Mouse (Mus musculus): ENCODE measurements around the gene B3galt1.

B3galt1 gene

GRCm38 (mm10) chr2:67724249-67724648 lies 158.6 kb downstream of the B3galt1 start:
- DNase-seq (ENCODE audit: low spot score in 2 of 2) = no peak

- DNase-seq (ENCODE audit: low spot score in 2 of 2) = no peak
Measured at GRCm38 (mm10) chr2:67730771-67731170, 165.1 kb downstream of the B3galt1 start.

- DNase-seq (ENCODE audit: low spot score in 2 of 2) = no peak
Measured at GRCm38 (mm10) chr2:67751585-67751984, 185.9 kb downstream of the B3galt1 start.

DNA sequence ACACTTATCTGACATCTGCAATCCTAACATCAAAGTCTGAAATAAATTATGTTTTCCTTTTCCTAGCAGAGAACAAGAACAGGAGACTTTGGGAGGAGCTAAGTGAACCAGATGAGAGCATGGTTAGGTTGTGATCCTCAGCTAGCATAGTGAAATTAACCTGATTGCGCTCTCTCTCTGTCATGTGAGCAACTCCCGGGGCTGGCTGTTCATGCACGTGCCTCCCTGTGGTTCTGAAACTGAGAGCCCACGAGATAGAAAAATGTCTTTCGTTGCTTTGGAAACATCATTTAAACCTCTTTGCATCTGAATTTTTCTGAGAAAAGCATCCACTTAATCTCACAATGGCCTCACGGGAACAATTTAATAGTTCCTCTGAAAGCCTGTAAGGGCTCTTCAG lies 190.8 kb downstream of the B3galt1 start:
- DNase-seq (ENCODE audit: low spot score in 2 of 2) = peak in 1 of 2 experiments; percentile 9

DNA sequence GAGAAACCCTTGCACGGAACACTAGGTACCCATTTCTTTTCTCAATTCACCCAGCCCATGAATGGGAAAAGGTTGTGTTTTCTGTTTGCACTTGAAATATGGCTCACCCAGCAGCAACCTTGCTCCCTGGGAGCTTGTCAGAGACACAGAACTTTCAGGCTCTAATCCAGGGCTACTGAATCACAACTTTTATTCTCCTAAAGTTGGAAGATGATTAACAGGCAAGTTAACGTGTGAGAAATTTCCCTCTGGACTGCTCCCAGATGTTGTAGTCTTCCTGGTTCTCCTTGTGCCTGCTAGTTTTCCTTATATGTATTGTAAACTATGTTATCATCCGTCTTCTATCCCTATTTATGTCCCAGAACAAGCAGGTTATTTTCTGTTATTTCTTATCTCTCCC lies 221.9 kb downstream of the B3galt1 start:
- DNase-seq (ENCODE audit: low spot score in 2 of 2) = no peak

DNA sequence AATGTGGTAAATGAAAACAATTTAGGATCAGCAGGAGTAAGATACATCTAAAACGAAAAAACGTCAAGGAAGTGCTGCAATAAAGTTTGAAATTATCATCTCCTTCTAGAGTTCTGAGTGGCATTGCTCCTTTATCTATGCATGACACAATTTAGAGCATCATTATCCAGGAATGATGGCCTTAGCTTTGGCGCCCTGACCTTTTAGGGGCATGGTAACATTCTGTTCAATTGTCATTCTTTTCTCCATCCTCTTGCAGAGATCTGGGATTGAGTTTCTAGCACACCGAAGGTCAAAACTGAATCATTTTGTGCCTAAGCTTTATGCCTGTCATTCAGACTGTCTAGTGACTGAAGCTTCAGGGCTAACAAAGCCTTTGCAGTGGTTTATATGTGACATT lies 231.9 kb downstream of the B3galt1 start:
- no peak for DNase-seq (ENCODE audit: low spot score in 2 of 2)

GRCm38 (mm10) chr2:67799981-67800380 lies 234.3 kb downstream of the B3galt1 start:
- DNase-seq (ENCODE audit: low spot score in 2 of 2) = no peak

DNA sequence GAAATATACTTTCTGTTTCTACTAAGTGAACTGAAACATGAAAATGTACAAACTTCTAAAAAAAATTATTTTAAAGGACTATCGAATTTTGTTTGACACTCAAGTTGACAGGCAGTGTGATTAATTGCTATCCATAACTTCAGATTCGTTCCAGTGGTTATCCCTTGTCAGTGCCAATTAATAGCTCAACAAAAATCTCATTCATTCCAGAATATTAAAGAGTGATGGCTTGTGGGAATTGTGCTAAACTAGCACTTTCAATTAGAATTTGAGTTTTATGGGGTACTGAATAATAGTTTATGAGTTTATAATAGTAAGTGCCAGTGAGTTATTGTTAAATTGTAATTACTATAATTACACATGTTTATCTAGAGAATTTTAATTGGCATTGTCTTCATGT lies 250.5 kb downstream of the B3galt1 start:
- DNase-seq (ENCODE audit: low spot score in 2 of 2) = no peak

DNA sequence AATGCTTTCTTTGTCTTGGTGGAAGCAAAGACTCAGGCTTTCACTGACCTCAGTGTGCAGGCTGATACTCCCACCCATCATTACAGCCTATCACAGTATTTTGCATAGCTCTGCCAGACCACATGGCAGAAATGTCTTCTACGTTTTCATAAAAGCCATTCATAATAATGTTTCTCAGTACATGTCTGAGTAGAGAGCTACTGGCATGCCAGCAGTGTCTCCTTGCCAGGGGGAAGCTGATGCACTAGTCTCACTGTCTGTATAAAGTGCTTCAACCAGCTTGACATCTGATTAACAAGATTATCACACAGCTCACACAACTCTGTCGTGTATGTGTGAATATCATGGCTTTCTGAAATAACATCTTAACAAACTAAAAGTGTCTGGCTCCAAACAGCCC lies 252.3 kb downstream of the B3galt1 start:
- no peak for DNase-seq (ENCODE audit: low spot score in 2 of 2)

- DNase-seq (ENCODE audit: low spot score in 2 of 2) = no peak
Measured at GRCm38 (mm10) chr2:67822360-67822759, 256.7 kb downstream of the B3galt1 start.

- no peak for DNase-seq (ENCODE audit: low spot score in 2 of 2)
Measured at GRCm38 (mm10) chr2:67827697-67828096, 262.0 kb downstream of the B3galt1 start.

DNA sequence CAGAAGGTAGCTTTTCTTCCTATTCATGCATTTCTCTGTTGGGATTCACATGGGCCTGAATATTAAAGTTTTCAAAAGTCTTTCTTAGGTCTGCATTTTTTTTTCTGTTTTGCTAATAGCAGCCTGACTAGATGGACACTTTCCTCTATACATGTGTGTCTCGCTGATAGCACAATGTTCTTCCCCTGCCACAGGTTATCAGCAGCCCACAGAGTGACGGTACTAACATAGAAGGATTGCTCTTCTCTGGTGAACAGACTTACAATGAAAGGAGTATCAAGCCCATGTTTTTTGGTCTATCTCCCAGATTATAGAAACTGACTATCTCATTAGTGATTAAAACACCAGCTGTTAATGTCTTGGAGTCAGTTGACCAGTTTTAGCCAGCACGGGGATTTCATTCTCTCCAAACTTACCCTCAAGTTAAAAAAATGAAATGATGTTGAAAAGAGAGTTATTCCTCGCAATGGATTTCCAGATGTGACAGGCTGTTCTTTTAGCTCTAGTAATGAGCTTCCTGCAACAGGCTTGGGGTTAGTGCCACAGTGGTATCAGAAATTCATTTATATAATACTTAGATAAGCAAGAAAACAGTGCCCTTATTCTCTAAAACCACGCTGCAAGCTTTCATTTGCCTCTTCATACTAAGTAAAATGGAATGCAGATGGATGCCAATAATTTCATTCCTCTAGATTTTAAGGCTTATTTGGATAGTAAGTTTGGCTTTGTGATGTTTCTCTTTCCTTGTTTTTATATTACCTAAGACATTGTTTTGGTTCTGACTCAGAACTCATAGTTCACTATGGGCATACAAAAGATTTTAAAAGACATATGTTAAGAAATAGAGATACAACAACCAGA lies 263.6 kb downstream of the B3galt1 start:
- no peak for DNase-seq (ENCODE audit: low spot score in 2 of 2)

DNA sequence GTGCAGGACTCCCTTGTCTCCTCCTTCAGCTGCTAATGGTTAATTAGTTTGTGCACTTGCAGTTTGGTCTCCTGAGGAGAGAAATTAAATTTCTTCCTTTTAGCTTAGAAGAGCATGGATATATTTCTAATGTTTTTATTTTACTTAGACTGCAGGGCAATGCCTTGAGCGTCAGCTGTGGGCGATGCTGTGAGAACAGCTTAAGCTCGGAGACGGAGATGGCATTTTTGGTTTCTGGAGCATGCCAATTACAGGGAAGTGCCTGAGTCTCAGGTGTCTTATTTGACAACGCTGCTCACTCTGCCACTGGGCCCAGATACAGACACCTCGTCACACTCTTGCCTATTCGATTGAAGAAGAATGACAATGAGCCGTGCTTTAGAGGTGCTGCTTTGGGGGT lies 282.1 kb downstream of the B3galt1 start:
- peak; percentile 18 to 25 for DNase-seq (ENCODE audit: low spot score in 2 of 2)

DNA sequence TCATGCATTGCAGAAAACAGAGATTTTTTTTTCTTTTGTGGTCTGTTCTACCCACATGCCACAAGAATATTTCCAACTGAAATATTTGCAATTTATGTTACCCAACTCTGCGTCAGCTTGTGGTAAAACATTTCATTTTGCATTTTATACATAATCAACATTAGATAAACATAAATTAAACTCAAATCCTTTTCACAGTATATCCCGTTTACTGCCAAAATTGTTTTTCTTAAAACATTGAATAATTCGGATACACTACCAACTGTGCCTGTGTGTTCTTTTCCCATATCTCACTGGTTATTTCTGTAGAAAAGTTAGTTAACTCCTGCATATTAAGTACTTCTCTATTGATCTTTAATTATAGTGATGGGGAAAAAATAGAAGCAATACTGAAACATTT lies 285.1 kb downstream of the B3galt1 start:
- DNase-seq (ENCODE audit: low spot score in 2 of 2) = no peak

GRCm38 (mm10) chr2:67858340-67858739 lies 292.7 kb downstream of the B3galt1 start:
- DNase-seq (ENCODE audit: low spot score in 2 of 2) = no peak

- no peak for DNase-seq (ENCODE audit: low spot score in 2 of 2)
Measured at GRCm38 (mm10) chr2:67859004-67859403, 293.3 kb downstream of the B3galt1 start.

DNA sequence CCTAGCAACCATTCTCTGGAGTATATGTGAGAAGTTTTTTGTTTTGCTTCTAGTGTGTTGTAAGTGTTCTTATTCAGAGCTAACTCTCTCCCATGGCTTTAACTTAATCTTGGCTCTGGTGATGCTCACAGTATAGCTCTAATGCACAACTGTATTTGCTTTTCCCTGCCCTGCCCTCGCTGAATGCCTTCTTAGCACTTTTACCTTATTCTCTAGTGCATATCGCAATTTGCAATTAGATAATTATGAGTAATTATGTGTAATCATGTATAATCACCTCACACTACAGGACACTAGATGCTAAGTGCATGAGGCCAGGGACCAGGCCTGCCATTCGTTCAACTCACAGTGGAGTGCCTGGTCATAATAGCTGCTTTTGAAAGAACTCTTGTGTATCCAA lies 307.7 kb downstream of the B3galt1 start:
- DNase-seq (ENCODE audit: low spot score in 2 of 2) = no peak

DNA sequence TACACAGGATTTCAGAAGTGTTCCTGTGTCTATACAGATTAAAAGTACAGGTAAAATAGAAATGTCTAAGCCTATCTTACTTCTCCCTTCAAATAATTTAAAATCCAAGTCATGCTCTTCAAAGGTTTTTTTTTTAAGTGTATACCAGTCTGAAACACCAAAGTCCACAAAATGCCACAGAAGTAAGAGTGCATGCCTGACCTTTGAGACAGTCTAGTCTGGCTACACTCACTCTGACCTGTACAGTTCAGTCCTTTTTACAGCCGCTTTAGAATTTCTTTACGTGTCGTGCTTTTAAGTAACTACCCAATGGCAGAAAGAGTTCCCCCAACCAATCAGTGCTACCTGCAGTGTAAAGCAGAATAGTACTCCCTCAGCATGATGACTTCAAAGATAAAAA lies 314.2 kb downstream of the B3galt1 start:
- DNase-seq (ENCODE audit: low spot score in 2 of 2) = no peak

- DNase-seq (ENCODE audit: low spot score in 2 of 2) = no peak
Measured at GRCm38 (mm10) chr2:67881713-67882281, 316.1 kb downstream of the B3galt1 start.

DNA sequence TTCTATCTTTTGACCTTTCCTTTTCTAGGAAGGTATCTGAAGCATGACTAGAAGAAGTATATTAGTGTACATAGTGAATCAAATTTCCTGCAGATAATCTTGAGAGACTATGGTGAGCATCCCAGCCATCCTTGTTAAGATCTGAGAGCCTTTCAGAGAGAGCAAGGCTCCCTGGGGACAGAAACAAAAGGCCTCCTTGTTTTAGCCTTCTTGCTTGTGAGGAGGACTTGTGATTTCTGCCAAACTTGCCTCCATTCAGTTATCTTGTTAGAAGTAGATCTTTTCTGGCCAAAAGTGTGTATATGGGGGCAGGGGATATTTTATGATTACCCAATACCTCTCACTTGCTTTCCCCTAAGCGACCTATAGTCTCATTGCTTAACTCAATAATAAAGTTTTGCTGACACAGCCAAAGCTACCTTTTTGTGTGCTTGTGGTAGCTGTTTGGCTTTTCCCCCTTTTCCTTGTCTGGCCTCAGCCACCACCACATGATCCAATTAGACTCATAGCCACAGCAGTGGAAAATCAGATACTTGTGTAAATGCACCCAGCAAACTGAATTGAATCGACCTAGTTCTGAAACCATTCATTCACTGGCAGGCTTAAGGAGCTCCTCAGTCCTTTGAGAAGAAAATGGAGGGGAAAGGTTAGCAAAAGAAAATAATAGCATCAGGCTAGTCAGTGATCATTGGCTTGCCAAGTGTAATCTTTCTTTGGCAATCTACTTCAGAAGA lies 332.5 kb downstream of the B3galt1 start:
- DNase-seq (ENCODE audit: low spot score in 2 of 2) = peak in 1 of 2 experiments; percentile 11

DNA sequence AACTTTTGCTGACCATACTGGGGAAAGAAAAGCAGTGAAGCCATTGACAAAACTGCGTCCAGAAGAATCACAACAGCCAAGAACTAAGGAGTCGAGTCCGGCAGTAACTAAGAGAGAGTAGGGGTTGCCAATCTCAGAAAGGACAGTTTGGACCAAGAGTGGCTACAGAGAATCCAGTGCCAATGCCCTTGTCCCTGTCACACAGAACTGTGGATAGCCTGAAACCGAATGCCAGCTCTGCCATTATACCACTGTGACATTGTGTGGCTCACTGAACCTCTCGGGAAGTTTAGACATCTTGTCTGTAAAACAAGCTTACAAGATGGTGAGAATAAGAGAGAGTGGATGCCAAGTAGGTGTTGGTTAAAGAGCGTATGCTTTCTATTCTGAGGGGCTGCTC lies 335.9 kb downstream of the B3galt1 start:
- DNase-seq (ENCODE audit: low spot score in 2 of 2) = no peak

GRCm38 (mm10) chr2:67902651-67903292 lies 337.1 kb downstream of the B3galt1 start:
- DNase-seq (ENCODE audit: low spot score in 2 of 2) = no peak
